Mouse (Mus musculus) neutrophil, adult 83 days (primary cell): ENCODE results near the gene 4930453N24Rik. TPM values are rescaled to one million over a fixed set of nuclear protein-coding genes. Genes with fewer than 3 reads are reported as not detected.

ENCODE experiments used
- total RNA-seq, 2 experiments: library from RNA; stranded (reverse); gene quantifications; one replicate each; pipeline ENCODE4 v1.2.4; 2023

Gene 4930453N24Rik
- total RNA-seq, result 10 to 100 TPM; 10.8 to 12.5 TPM

GRCm38 (mm10) chr16:64770521-64771430 is at the start of gene 4930453N24Rik:
Gene 4930453N24Rik, minus strand, starts transcription at chr16:64771161.

Other genes with a start within 250 kb of the 4930453N24Rik start
- not detected for gene Csnka2ip, start 168.8 kb downstream of the 4930453N24Rik start, total RNA-seq
- 10 to 100 TPM; 12.2 to 12.8 TPM for gene Zfp654, start 80.5 kb upstream of the 4930453N24Rik start, total RNA-seq
- 100 to 1,000 TPM; 115 to 123 TPM for gene Cggbp1, start 80.8 kb upstream of the 4930453N24Rik start, total RNA-seq